Mouse (Mus musculus) stomach, postnatal 0 days (tissue): ENCODE results near the gene Ugt1a1.

Experiments
- CTCF ChIP-seq: IDR thresholded peaks from 2 replicates; pipeline ENCODE4 v1.5.1; 2016; ENCODE audit warnings: antibody characterized with exemption, low read depth, mild to moderate bottlenecking, moderate library complexity
- EP300 ChIP-seq: optimal IDR thresholded peaks from 2 replicates; pipeline ENCODE3; 2016; ENCODE audit warnings: antibody characterized with exemption

GRCm38 (mm10) chr1:88253106-88253505 lies 41.3 kb downstream of the Ugt1a1 start:
- TF ChIP-seq CTCF (no peak), EP300 (no peak)
